Mouse (Mus musculus) neural tube, embryonic 13.5 days (tissue): Measurements from ENCODE around the gene Prodh2. TPM values are rescaled to one million over a fixed set of nuclear protein-coding genes. Genes with fewer than 3 reads are reported as not detected.
A peak's percentile ranks its signal among the peaks of the same experiment; 100 is the strongest.

Experiments used
- ATAC-seq: fragments of 200-750 bp; cut with Nextera tagmentation; 2 replicates; pipeline ENCODE4 v1.8.0; 2017; ENCODE audit warnings: low read depth, mild to moderate bottlenecking, moderate TSS enrichment, moderate library complexity
- H3K27ac ChIP-seq: fragments of 300-500 bp; sonication (generic); replicated peaks from 2 replicates; pipeline ENCODE4 v1.5.1; 2015; ENCODE audit warnings: moderate library complexity, mild to moderate bottlenecking, inconsistent platforms
- H3K27me3 ChIP-seq: fragments of 300-500 bp; sonication (generic); 2 replicates; pipeline ENCODE4 v1.6.1; 2015; ENCODE audit warnings: mild to moderate bottlenecking, inconsistent platforms
- H3K36me3 ChIP-seq: fragments of 300-500 bp; sonication (generic); 2 replicates; pipeline ENCODE4 v1.6.1; 2015; ENCODE audit warnings: mild to moderate bottlenecking, inconsistent platforms
- H3K4me1 ChIP-seq: fragments of 300-500 bp; sonication (generic); replicated peaks from 2 replicates; pipeline ENCODE4 v1.6.1; 2015; ENCODE audit warnings: inconsistent platforms
- H3K4me2 ChIP-seq: fragments of 300-500 bp; sonication (generic); 2 replicates; pipeline ENCODE4 v1.6.1; 2015; ENCODE audit warnings: inconsistent platforms, mild to moderate bottlenecking, moderate library complexity
- H3K4me3 ChIP-seq: fragments of 300-500 bp; sonication (generic); 2 replicates; pipeline ENCODE4 v1.5.1; 2015; ENCODE audit warnings: mild to moderate bottlenecking, inconsistent platforms
- H3K9ac ChIP-seq: fragments of 300-500 bp; sonication (generic); 2 replicates; pipeline ENCODE4 v1.6.1; 2015; ENCODE audit warnings: moderate library complexity, mild to moderate bottlenecking, inconsistent platforms
- H3K9me3 ChIP-seq: fragments of 300-500 bp; sonication (generic); 2 replicates; pipeline ENCODE4 v1.6.1; 2016; ENCODE audit warnings: inconsistent platforms
- WGBS: fragments of 180-500 bp; shearing (Covaris S2); methylation state at CpG from one replicate; pipeline ENCODE4 v1.1.7; 2015; 5-methylcytosine and 5-hydroxymethylcytosine counted together
- polyA plus RNA-seq: library from polyadenylated mRNA; unstranded; fragments of >200 nt; fragmentation: Nextera tagmentation; extraction: Ambion mirVana; gene quantifications from 2 replicates; pipeline ENCODE4 v1.2.1, GENCODE M21; 2015

The Prodh2 gene
- polyA plus RNA-seq, 1 experiment from 2014 or later = not detected

GRCm38 (mm10) chr7:30531291-30531815 is 37.9 kb downstream of the Prodh2 start:
- Histone ChIP-seq H3K36me3 (peaks cover 62% of the 10 kb centered on the region), H3K4me3 (peak overlapping the region; percentile 13), H3K9me3 (no peaks in the 10 kb centered on the region), H3K4me1 (peaks cover 50% of the 10 kb centered on the region), H3K27ac (no peak overlapping the region), H3K9ac (peak overlapping the region; percentile 95), H3K4me2 (peak overlapping the region; percentile 72), H3K27me3 (no peaks in the 10 kb centered on the region)
- 82% methylated on average over 9 of the region's 9 CpGs for whole genome bisulfite sequencing
- ATAC-seq = no peak

- ATAC-seq = no peak
- H3K9me3 ChIP-seq = no peaks in the 10 kb centered on the region
- peak overlapping the region; percentile 72 for H3K4me3 ChIP-seq
- peak overlapping the region; percentile 95 for H3K9ac ChIP-seq
- peak overlapping the region; percentile 72 for H3K4me2 ChIP-seq
- H3K27me3 ChIP-seq = no peaks in the 10 kb centered on the region
- peak overlapping the region; percentile 92 for H3K27ac ChIP-seq
- H3K4me1 ChIP-seq = peaks cover 44% of the 10 kb centered on the region
- peaks cover 47% of the 10 kb centered on the region for H3K36me3 ChIP-seq
- 12% methylated on average over 8 of the region's 8 CpGs for WGBS
These were observed 39.5 kb downstream of the Prodh2 start for GRCm38 (mm10) chr7:30532931-30533330.

- peak; percentile 60 for ATAC-seq
- H3K27me3 ChIP-seq = no peaks in the 10 kb centered on the region
- H3K36me3 ChIP-seq = peaks cover 35% of the 10 kb centered on the region
- H3K9me3 ChIP-seq = no peaks in the 10 kb centered on the region
- peaks cover 44% of the 10 kb centered on the region for H3K4me1 ChIP-seq
- H3K27ac ChIP-seq = peak overlapping the region; percentile 92
- H3K9ac ChIP-seq = peak overlapping the region; percentile 95
- WGBS = 3% methylated on average over 26 of the region's 26 CpGs
- H3K4me2 ChIP-seq = peak overlapping the region; percentile 72
- peak overlapping the region; percentile 72 for H3K4me3 ChIP-seq
These were observed 40.7 kb downstream of the Prodh2 start for GRCm38 (mm10) chr7:30533941-30534632.

- H3K9ac ChIP-seq = peak within 1 kb of the TSS; percentile 95
- H3K27me3 ChIP-seq = no peaks in the 10 kb centered on the region
- H3K36me3 ChIP-seq = peaks cover 35% of the 10 kb centered on the region
- no peaks in the 10 kb centered on the region for H3K9me3 ChIP-seq
- peak within 1 kb of the TSS; percentile 72 for H3K4me3 ChIP-seq
- H3K4me1 ChIP-seq = peaks cover 44% of the 10 kb centered on the region
- H3K4me2 ChIP-seq = peak within 1 kb of the TSS; percentile 72
- WGBS = under 1% methylated on average over 83 of the region's 84 CpGs
- peak; percentile 91 for ATAC-seq
- H3K27ac ChIP-seq = peak within 1 kb of the TSS; percentile 92
These were observed 41.5 kb downstream of the Prodh2 start, which contains the start of gene Arhgap33 for GRCm38 (mm10) chr7:30534633-30535577. Arhgap33 (minus strand) TSS chr7:30535060.

GRCm38 (mm10) chr7:30540572-30540971 is 47.1 kb downstream of the Prodh2 start:
- Histone ChIP-seq H3K4me2 (no peak overlapping the region), H3K9me3 (no peaks in the 10 kb centered on the region), H3K4me3 (no peak overlapping the region), H3K27ac (no peak overlapping the region), H3K4me1 (peaks cover 5% of the 10 kb centered on the region), H3K27me3 (no peaks in the 10 kb centered on the region), H3K9ac (no peak overlapping the region), H3K36me3 (peaks cover 32% of the 10 kb centered on the region)
- 90% methylated on average over 7 of the region's 7 CpGs for WGBS
- ATAC-seq = no peak

GRCm38 (mm10) chr7:30544327-30544726 is 50.9 kb downstream of the Prodh2 start:
- peaks cover 50% of the 10 kb centered on the region for H3K36me3 ChIP-seq
- no peaks in the 10 kb centered on the region for H3K9me3 ChIP-seq
- H3K4me2 ChIP-seq = no peak overlapping the region
- no peak overlapping the region for H3K9ac ChIP-seq
- no peaks in the 10 kb centered on the region for H3K27me3 ChIP-seq
- no peak overlapping the region for H3K4me3 ChIP-seq
- WGBS = 88% methylated on average over 2 of the region's 2 CpGs
- H3K27ac ChIP-seq = no peak overlapping the region
- no peak for ATAC-seq
- H3K4me1 ChIP-seq = no peaks in the 10 kb centered on the region

- Histone ChIP-seq H3K36me3 (peaks cover 33% of the 10 kb centered on the region), H3K9ac (no peak overlapping the region), H3K27me3 (peaks cover 9% of the 10 kb centered on the region; the same call in 1 of the 2 replicates), H3K27ac (no peak overlapping the region), H3K4me3 (no peak overlapping the region), H3K9me3 (no peaks in the 10 kb centered on the region), H3K4me1 (peaks cover 18% of the 10 kb centered on the region), H3K4me2 (no peak overlapping the region)
- WGBS = 97% methylated on average over 2 of the region's 2 CpGs
- no peak for ATAC-seq
These were observed 56.5 kb downstream of the Prodh2 start for GRCm38 (mm10) chr7:30549880-30550279.

GRCm38 (mm10) chr7:30550603-30551002 is 57.2 kb downstream of the Prodh2 start:
- Histone ChIP-seq H3K36me3 (peaks cover 37% of the 10 kb centered on the region), H3K4me2 (no peak overlapping the region), H3K4me1 (peaks cover 18% of the 10 kb centered on the region), H3K9me3 (no peaks in the 10 kb centered on the region), H3K9ac (no peak overlapping the region), H3K4me3 (no peak overlapping the region), H3K27ac (no peak overlapping the region), H3K27me3 (peaks cover 9% of the 10 kb centered on the region; the same call in 1 of the 2 replicates)
- ATAC-seq = no peak
- 100% methylated on average over 1 of the region's 1 CpGs for WGBS

- no peaks in the 10 kb centered on the region for H3K9me3 ChIP-seq
- peak overlapping the region; percentile 72 for H3K9ac ChIP-seq
- H3K27ac ChIP-seq = peak overlapping the region; percentile 93
- H3K27me3 ChIP-seq = peaks cover 9% of the 10 kb centered on the region; the same call in 1 of the 2 replicates
- 5% methylated on average over 10 of the region's 10 CpGs for WGBS
- peak overlapping the region; percentile 87 for H3K4me2 ChIP-seq
- peaks cover 18% of the 10 kb centered on the region for H3K4me1 ChIP-seq
- peak overlapping the region; percentile 64 for H3K4me3 ChIP-seq
- H3K36me3 ChIP-seq = peaks cover 38% of the 10 kb centered on the region
- ATAC-seq = peak; percentile 70
These were observed 58.2 kb downstream of the Prodh2 start for GRCm38 (mm10) chr7:30551445-30552101.

- Histone ChIP-seq H3K36me3 (peaks cover 46% of the 10 kb centered on the region), H3K27ac (peak within 1 kb of the TSS; percentile 93), H3K9ac (peak within 1 kb of the TSS; percentile 72), H3K4me3 (peak within 1 kb of the TSS; percentile 64), H3K9me3 (no peaks in the 10 kb centered on the region), H3K4me2 (peak within 1 kb of the TSS; percentile 87), H3K4me1 (peaks cover 18% of the 10 kb centered on the region), H3K27me3 (peaks cover 9% of the 10 kb centered on the region; the same call in 1 of the 2 replicates)
- WGBS = under 1% methylated on average over 44 of the region's 44 CpGs
- peak; percentile 96 for ATAC-seq
These were observed 58.9 kb downstream of the Prodh2 start, which contains the start of the genes Hspb6 and Proser3 for GRCm38 (mm10) chr7:30552102-30553020. Hspb6 (plus strand) TSS chr7:30552178. Proser3 (minus strand) TSS chr7:30552299.
